Mouse (Mus musculus) layer of hippocampus, postnatal 10 days (tissue): ENCODE measurements around the gene Frmd4a. TPM values are rescaled to one million over a fixed set of nuclear protein-coding genes. Genes with fewer than 3 reads are reported as not detected.

ENCODE experiments used
- DNase-seq, 2 experiments: peaks; one replicate each; pipeline ENCODE4 v3.0.0; 2021; ENCODE audit warnings: low spot score in 2 of 2
- total RNA-seq, 2 experiments: library from RNA; stranded (reverse); gene quantifications; 2 replicates each; pipeline ENCODE4 v1.2.3; 2021

Gene Frmd4a
- total RNA-seq, 2 experiments from 2014 or later, result 114 to 128 TPM

- no peak for DNase-seq
These were observed 417.5 kb downstream of the Frmd4a start for GRCm38 (mm10) chr2:4435051-4435450.

GRCm38 (mm10) chr2:4436361-4437231, 419.1 kb downstream of the Frmd4a start:
- peak; percentile 39 to 60 for DNase-seq

- DNase-seq, result no peak
These were observed 421.2 kb downstream of the Frmd4a start for GRCm38 (mm10) chr2:4438739-4439138.

GRCm38 (mm10) chr2:4439909-4440308, 422.4 kb downstream of the Frmd4a start:
- no peak for DNase-seq

- no peak for DNase-seq
These were observed 424.3 kb downstream of the Frmd4a start for GRCm38 (mm10) chr2:4441840-4442239.

GRCm38 (mm10) chr2:4444740-4445139, 427.2 kb downstream of the Frmd4a start:
- DNase-seq, result no peak

GRCm38 (mm10) chr2:4445629-4446400, 428.3 kb downstream of the Frmd4a start:
- DNase-seq, result peak; percentile 41 to 46

GRCm38 (mm10) chr2:4449860-4450480, 432.5 kb downstream of the Frmd4a start:
- no peak for DNase-seq

- DNase-seq, result no peak
These were observed 435.3 kb downstream of the Frmd4a start for GRCm38 (mm10) chr2:4452590-4453400.

GRCm38 (mm10) chr2:4455097-4456025, 437.8 kb downstream of the Frmd4a start:
- DNase-seq, result no peak

- no peak for DNase-seq
These were observed 443.4 kb downstream of the Frmd4a start for GRCm38 (mm10) chr2:4460897-4461296.

GRCm38 (mm10) chr2:4461514-4461913, 444.0 kb downstream of the Frmd4a start:
- no peak for DNase-seq

- no peak for DNase-seq
These were observed 445.0 kb downstream of the Frmd4a start for GRCm38 (mm10) chr2:4462480-4462879.

GRCm38 (mm10) chr2:4466084-4466483, 448.6 kb downstream of the Frmd4a start:
- DNase-seq, result no peak

- DNase-seq, result no peak
These were observed 449.8 kb downstream of the Frmd4a start for GRCm38 (mm10) chr2:4467314-4467713.

GRCm38 (mm10) chr2:4472760-4473480, 455.4 kb downstream of the Frmd4a start:
- DNase-seq, result peak in 1 of 2 experiments; percentile 41

- DNase-seq, result no peak
These were observed 456.5 kb downstream of the Frmd4a start for GRCm38 (mm10) chr2:4473866-4474538.

GRCm38 (mm10) chr2:4474539-4474937, 457.0 kb downstream of the Frmd4a start:
- no peak for DNase-seq

GRCm38 (mm10) chr2:4475991-4476390, 458.5 kb downstream of the Frmd4a start:
- DNase-seq, result no peak
